Mouse (Mus musculus) cerebellum, adult 9-11 months (tissue): ENCODE results near the gene Cntn4.

Source experiments
- DNase-seq: peaks from one replicate; pipeline ENCODE4 v3.0.0; 2022

Cntn4 gene

DNA sequence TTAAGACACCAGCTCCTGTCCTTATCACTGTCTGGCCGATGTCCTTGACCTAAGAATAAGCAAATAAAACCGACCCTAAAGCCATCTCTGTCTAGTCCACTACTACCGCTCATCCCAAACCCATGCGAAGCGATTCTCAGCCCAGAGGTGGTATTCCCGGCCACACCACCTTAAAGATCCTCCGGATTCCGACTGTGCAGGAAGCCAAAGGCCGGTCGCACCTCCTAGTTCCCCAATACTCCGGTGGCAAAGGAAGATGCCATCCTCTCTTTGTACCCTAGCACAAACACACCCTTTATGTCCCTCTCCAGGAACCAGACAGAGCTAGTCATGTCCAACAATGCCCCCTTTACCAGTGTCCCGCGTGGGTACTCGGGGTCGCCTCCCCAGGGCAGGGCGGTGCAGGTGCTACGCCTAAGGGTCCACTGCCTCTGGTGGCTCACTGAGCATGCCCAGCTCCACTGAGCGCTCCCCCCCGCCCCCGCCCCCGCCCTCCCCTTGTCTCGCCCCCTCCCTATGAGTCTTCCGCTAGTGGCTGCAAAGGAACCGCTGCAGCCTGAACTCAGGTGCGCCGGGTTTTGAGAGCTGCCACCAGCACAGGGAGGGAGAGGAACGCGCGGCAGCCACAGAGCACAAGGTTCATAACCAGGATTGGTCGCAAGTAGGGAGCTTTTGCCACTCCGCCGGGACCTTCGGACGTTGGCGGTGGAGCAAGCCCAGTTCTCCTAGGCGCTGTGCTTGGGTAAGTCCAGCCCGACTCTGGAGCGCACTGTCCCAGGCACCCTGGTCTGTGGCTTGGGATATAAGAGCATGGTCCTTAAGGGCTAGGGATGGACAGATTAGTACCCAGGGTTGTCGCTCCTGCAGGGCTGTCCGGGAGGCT is at the start of gene Cntn4:
Gene Cntn4, plus strand, starts transcription at position 512 of the 883 bp plus-strand sequence.
- DNase-seq = peak; percentile 87

- no peak for DNase-seq
These were observed 3.2 kb upstream of the Cntn4 start for GRCm38 (mm10) chr6:105674276-105674675.

DNA sequence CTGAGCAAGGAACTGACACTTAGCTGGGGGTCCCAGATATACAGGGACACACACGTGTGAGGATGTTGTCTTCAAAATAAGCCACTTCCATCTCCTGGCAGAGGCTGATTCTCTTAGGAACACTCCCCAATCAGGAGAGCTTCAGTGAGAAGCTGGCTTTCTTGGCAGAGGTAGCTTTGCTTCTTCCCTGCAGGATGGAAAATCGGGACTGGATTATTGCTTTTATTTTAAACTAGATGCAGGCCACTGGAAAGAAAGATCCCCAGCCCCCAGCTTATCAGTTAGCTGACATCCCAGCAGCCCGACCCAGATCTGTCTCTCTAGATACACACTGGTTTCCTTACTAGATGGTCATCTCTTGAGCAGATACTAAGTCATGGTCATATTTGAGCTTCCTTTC is 2.4 kb upstream of the Cntn4 start:
- DNase-seq = peak; percentile 48

GRCm38 (mm10) chr6:105676637-105677036 is 823 bp upstream of the Cntn4 start:
- DNase-seq = no peak

DNA sequence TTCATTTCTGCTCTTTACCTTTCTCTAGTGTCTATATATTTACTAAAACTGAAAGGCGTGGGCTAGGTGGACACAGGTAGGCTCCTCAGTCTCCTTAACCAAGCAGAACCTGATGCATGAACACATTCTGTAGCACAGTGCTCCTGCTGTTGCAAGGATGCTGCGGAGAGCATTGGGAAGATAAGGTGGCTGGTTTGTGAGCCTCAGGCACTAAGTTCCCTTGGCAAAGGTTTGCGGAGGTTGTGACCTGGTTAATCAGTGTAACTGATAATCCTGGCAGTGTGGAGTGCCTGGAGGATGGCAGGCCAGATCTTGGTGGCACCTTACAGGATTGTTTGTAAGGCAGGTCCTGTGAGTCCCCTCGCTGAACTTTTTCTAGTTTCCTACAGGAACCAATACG is 1.3 kb downstream of the Cntn4 start:
- DNase-seq = peak; percentile 28

GRCm38 (mm10) chr6:105681496-105681895 is 4.0 kb downstream of the Cntn4 start:
- no peak for DNase-seq

GRCm38 (mm10) chr6:105683251-105683650 is 5.8 kb downstream of the Cntn4 start:
- DNase-seq = no peak

DNA sequence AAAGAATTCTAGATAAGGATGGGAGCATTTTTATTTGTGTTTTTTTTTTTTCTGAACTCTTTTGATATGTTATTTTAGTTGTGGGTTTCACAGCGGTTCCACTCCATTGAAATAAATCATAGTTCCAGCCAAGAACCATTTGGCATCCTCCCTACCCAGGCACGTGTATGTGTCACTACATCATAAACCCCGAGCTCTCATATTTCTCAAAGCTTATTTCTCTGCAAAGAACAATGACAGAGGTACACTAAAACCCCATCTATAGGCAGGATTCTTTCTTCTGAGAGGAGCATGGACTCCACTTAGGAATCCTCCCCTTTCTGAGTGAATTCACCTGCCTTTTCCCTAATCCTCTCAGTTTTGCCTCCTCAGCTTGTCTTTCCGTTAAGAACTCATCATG is 6.7 kb downstream of the Cntn4 start:
- DNase-seq = no peak

DNA sequence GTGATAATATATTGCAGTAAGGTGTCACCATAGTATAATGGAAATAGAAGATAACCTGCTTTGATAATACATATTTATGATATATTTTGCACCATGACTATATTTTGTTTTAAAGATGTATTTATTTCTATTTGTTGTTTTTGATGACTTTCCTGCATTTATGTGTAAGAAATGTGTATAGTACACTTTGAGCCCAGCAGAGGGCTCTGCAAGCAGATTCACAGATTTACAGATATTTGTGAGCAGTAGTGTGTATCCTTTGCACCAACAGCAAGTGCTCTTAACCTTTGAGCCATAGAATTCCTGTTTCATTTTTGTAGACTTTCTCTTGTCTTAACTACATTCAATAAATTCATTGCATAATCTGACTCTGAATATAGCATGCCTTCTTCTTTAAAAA is 10.7 kb downstream of the Cntn4 start:
- DNase-seq = no peak

- peak; percentile 6 for DNase-seq
These were observed 64.6 kb downstream of the Cntn4 start for GRCm38 (mm10) chr6:105742026-105742425.

- no peak for DNase-seq
These were observed 103.2 kb downstream of the Cntn4 start for GRCm38 (mm10) chr6:105780616-105781015.

DNA sequence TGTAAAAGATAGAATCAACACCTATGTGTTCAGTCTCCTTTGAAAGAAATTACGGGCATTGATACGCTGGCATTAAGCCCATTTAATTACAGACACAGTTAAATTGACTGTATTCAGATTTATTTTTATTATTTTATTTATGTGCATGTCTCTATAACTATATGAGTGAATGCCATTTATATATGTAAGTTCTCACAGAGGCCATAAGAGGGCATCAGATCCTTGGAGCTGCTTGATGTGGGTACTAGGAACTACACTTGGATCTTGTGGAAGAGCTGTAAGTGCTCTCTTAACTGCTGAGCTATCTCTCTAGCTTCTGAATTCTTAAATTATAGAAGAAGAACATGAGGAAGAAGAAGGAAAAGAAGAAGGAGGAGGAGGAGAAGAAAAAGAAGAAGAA is 111.0 kb downstream of the Cntn4 start:
- DNase-seq = no peak

- no peak for DNase-seq
These were observed 157.6 kb downstream of the Cntn4 start for GRCm38 (mm10) chr6:105835099-105835498.

GRCm38 (mm10) chr6:105847296-105847695 is 169.8 kb downstream of the Cntn4 start:
- DNase-seq = no peak

- DNase-seq = no peak
These were observed 215.4 kb downstream of the Cntn4 start for GRCm38 (mm10) chr6:105892838-105893237.

DNA sequence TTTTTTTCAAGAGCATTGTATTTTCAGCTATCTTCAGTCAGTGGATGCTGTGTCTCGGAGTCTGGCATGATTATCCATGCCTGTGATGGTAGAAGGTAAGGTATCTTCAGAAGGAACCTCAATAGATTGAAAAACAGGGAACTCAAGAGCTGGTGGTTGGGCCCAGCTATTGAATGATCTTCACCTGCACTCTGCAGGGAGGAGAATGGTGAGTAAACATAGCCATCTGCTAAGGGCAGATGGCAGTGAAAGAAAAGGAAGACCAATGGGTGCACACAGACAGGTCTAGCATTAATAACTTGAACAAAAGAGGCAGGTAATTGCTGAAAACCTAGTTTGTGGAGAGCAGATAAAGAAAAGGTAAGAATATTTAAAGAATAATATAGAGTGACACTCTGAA is 261.0 kb downstream of the Cntn4 start:
- peak; percentile 49 for DNase-seq

GRCm38 (mm10) chr6:105939303-105939702 is 261.8 kb downstream of the Cntn4 start:
- DNase-seq = no peak

- DNase-seq = peak; percentile 31
These were observed 263.1 kb downstream of the Cntn4 start for GRCm38 (mm10) chr6:105940591-105940990.

DNA sequence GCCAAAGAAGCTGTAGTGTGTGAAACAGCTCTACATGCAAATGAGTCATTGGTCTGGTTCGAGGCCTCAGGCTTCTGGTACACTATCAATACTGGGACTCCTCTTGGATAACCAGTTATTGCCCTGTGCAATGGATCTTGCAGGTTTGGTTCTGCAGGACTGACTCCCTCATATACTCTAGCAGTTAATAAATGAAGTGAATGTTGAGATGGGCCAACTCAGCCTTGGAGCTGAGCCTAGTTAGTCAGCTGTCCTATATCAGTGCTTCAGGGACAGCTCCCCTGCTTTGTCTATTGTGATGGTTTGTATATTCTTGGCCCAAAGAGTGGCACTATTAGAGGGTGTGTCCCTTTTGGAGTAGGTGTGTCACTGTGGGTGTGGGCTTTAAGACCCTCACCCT is 314.0 kb downstream of the Cntn4 start:
- no peak for DNase-seq

DNA sequence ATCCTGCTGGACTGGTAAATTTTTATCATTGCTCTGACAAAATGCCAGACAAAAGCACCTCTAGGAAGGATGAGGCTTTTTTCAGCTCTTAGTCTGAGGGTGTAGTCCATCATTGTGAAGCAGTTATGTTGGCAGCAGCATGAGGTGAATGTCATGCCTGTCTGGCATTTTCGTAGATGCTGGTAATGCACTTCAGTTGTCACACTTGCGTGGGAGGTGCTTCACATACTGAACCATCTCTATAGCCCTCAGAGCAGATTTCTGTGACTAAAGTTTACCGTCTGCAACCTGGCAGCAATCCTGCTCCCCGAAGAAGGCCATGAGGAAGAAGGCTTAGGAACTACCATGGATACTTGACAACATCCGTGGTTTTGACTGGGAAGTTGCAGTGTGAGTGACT is 335.6 kb downstream of the Cntn4 start:
- no peak for DNase-seq

- no peak for DNase-seq
These were observed 337.7 kb downstream of the Cntn4 start for GRCm38 (mm10) chr6:106015126-106015525.

GRCm38 (mm10) chr6:106048878-106049277 is 371.4 kb downstream of the Cntn4 start:
- DNase-seq = no peak

DNA sequence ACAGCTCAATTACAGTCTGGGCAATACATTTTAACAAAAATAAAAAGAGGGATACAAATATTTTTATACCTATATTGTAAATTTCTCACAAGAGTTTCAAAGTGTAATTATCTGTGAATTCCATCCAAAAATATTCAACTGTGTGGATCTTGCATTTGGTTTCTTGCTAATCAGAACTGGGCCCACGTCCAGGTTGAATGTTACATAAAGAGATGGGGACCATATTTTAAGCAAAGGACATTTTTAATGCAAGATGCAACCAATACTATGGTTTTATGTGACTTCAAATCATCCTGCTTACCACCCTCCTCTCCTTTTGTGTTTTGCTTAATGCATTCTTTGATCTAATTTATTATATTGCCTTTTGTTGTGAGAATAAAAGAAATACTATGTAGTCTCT is 378.7 kb downstream of the Cntn4 start:
- no peak for DNase-seq

DNA sequence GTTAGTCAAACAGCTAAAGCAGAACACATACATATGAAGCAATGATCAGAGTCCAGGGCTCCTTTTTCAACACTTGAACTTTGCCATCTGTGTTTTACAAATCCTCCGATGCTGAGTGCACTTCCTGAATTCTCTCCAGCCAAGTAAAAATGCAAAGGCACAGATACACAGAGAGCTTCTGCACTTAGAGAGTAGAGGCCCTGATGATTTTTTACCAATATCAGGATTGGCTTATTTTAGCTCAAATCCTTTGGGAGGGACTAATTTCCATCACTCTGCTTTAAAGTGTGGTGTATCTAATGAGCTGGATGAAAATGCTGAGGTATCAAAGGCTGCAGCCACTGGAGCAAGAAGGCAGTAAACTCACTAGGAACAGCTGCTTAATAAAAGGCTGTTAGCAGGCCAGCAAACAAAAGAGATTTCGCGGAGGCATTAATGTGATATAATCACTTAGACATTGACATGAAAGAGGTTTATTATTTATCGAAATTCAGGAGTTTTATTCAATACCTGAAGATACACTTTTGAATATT is 400.7 kb downstream of the Cntn4 start:
- DNase-seq = no peak

DNA sequence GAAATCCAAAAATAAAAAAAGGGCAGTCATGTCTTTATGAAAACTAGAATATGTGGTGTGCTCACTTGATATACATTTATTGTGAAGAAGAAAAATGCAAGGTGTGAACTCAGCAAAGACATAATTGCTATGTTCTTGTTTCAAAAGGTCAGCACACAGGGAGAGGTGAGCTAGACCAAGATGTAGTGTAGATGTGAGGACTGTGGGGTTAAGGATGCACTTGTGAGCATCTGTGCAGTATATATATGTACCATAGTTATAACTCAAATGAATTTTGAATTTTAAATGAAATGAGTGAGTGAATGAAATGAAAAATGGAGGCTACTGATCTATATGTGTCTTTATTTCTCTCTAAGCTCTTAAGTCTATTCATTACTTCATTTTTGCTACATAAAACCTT is 401.2 kb downstream of the Cntn4 start:
- DNase-seq = no peak
